Mouse (Mus musculus) heart, adult 2 months (tissue): ENCODE data around the gene Robo2. TPM values are rescaled to one million over a fixed set of nuclear protein-coding genes. Genes with fewer than 3 reads are reported as not detected.

Experiments used
- DNase-seq, 2 experiments: peaks; one replicate each; pipeline ENCODE4 v3.0.0; 2021
- H3K27ac ChIP-seq: fragments of 200-600 bp; 2 replicates; pipeline ENCODE4 v1.8.1; 2022
- H3K27me3 ChIP-seq: fragments of 200-500 bp; 2 replicates; pipeline ENCODE4 v1.6.1; 2012; ENCODE audit warnings: mild to moderate bottlenecking, low read length, inconsistent platforms, mixed read lengths; ENCODE audit not compliant: control insufficient read depth, insufficient read depth
- H3K36me3 ChIP-seq: fragments of 200-500 bp; 2 replicates; pipeline ENCODE4 v1.6.1; 2012; ENCODE audit warnings: low read length, inconsistent platforms; ENCODE audit not compliant: control insufficient read depth, insufficient read depth
- H3K4me1 ChIP-seq: fragments of 200-500 bp; 2 replicates; pipeline ENCODE4 v1.6.1; 2011; ENCODE audit warnings: low read length; ENCODE audit not compliant: control insufficient read depth, insufficient read depth
- H3K4me3 ChIP-seq: fragments of 200-600 bp; 2 replicates; pipeline ENCODE4 v1.8.1; 2022
- H3K79me2 ChIP-seq: fragments of 200-500 bp; replicated peaks from 2 replicates; pipeline ENCODE4 v1.6.1; 2012; ENCODE audit warnings: mild to moderate bottlenecking, inconsistent platforms, low read length, moderate library complexity, mixed read lengths; ENCODE audit not compliant: control insufficient read depth, insufficient read depth
- H3K9ac ChIP-seq: fragments of 200-500 bp; 2 replicates; pipeline ENCODE4 v1.6.1; 2012; ENCODE audit warnings: low read depth, mild to moderate bottlenecking, control low read depth, inconsistent platforms, low read length, mixed read lengths
- CTCF ChIP-seq: fragments of 200-600 bp; IDR thresholded peaks from 2 replicates; pipeline ENCODE4 v1.8.1; 2022; ENCODE audit warnings: antibody characterized with exemption, mild to moderate bottlenecking, moderate library complexity
- EP300 ChIP-seq: fragments of 200-500 bp; IDR thresholded peaks from 2 replicates; pipeline ENCODE4 v1.6.1; 2011; ENCODE audit warnings: low read depth, low read length, control low read depth; ENCODE audit not compliant: insufficient read depth
- POLR2A ChIP-seq: fragments of 200-500 bp; IDR thresholded peaks from 2 replicates; pipeline ENCODE4 v1.6.1; 2011; ENCODE audit warnings: mild to moderate bottlenecking, low read depth, low read length, control low read depth; ENCODE audit not compliant: insufficient read depth
- WGBS: fragments of 180-500 bp; shearing (Covaris S2); methylation state at CpG from one replicate; pipeline ENCODE4 v1.1.7; 2018; 5-methylcytosine and 5-hydroxymethylcytosine counted together
- intact Hi-C: fragments of 180-260 bp; cut with DNase I; formaldehyde crosslinking; loops from one replicate; pipeline ENCODE4 v1.15.1; 2025
- long read RNA-seq: library from polyadenylated mRNA; stranded (forward); transcript quantifications from one replicate; pipeline ENCODE4 v2.0.0, GENCODE M21; 2021
- polyA plus RNA-seq: library from polyadenylated mRNA; depleted of rRNA; stranded (reverse); fragments of >200 nt; gene quantifications from 2 replicates; pipeline ENCODE4 v1.2.3, GENCODE M21; 2012; rRNA removed
- total RNA-seq, 2 experiments: library from RNA; stranded (reverse); gene quantifications; 2 replicates each; pipeline ENCODE4 v1.2.3; 2021

Robo2 gene
- total RNA-seq (1 to 10 TPM in 1 of 2 experiments, under 1 TPM in 1; 0.39 to 1.0 TPM), polyA plus RNA-seq (0.70 and 1.1 TPM in 2 replicates)
- long read RNA-seq = 0 reads

GRCm38 (mm10) chr16:74411481-74412251 lies at the start of gene Robo2:
Gene Robo2, minus strand, starts transcription at chr16:74411825.
- TF ChIP-seq CTCF (no peak), EP300 (no peak), POLR2A (no peak)
- peak; percentile 57 to 68 for DNase-seq
- Histone ChIP-seq H3K27ac (no peak within 1 kb of the TSS), H3K27me3 (peaks cover 3% of the 10 kb centered on the region), H3K4me1 (peaks cover 2% of the 10 kb centered on the region), H3K36me3 (no peaks in the 10 kb centered on the region), H3K79me2 (no peaks in the 10 kb centered on the region), H3K9ac (0 out of 2 replicates have a peak within 1 kb of the TSS, but pooled peaks have one; percentile 11), H3K4me3 (peak within 1 kb of the TSS; percentile 45)
- intact Hi-C loops = loop anchor here (2.0 to 10.0 kb wide), 3 partner anchors 1057 to 1417 kb away; no protein-coding TSS in a partner anchor
- under 1% methylated on average over 43 of the region's 43 CpGs for WGBS

- Histone ChIP-seq H3K4me1 (no peaks in the 10 kb centered on the region), H3K27ac (no peak overlapping the region), H3K27me3 (no peaks in the 10 kb centered on the region), H3K4me3 (no peak overlapping the region), H3K9ac (no peak overlapping the region), H3K36me3 (no peaks in the 10 kb centered on the region), H3K79me2 (no peaks in the 10 kb centered on the region)
- intact Hi-C loops = no loop called here
- DNase-seq = no peak
- no peak for TF ChIP-seq POLR2A
- TF ChIP-seq EP300 = no peak
- no peak for TF ChIP-seq CTCF
- WGBS = 79% methylated on average over 3 of the region's 3 CpGs
These were observed 46.5 kb upstream of the Robo2 start for GRCm38 (mm10) chr16:74458138-74458537.

- TF ChIP-seq POLR2A = no peak
- TF ChIP-seq EP300 = no peak
- no peak for TF ChIP-seq CTCF
- no peak overlapping the region for H3K4me3 ChIP-seq
- no peaks in the 10 kb centered on the region for H3K4me1 ChIP-seq
- H3K27me3 ChIP-seq = no peaks in the 10 kb centered on the region
- no peak for DNase-seq
- WGBS = 83% methylated on average over 8 of the region's 8 CpGs
- no peak overlapping the region for H3K27ac ChIP-seq
- H3K79me2 ChIP-seq = no peaks in the 10 kb centered on the region
- intact Hi-C loops = no loop called here
- no peak overlapping the region for H3K9ac ChIP-seq
- no peaks in the 10 kb centered on the region for H3K36me3 ChIP-seq
These were observed 46.1 kb upstream of the Robo2 start for GRCm38 (mm10) chr16:74457736-74458135.

GRCm38 (mm10) chr16:74456808-74457470 lies 45.3 kb upstream of the Robo2 start:
- TF ChIP-seq EP300 (no peak), POLR2A (no peak), CTCF (no peak)
- H3K27ac ChIP-seq = no peak overlapping the region
- H3K9ac ChIP-seq = no peak overlapping the region
- no peaks in the 10 kb centered on the region for H3K79me2 ChIP-seq
- DNase-seq = no peak
- WGBS = 90% methylated on average over 5 of the region's 5 CpGs
- no peaks in the 10 kb centered on the region for H3K27me3 ChIP-seq
- intact Hi-C loops = no loop called here
- H3K4me3 ChIP-seq = no peak overlapping the region
- no peaks in the 10 kb centered on the region for H3K36me3 ChIP-seq
- no peaks in the 10 kb centered on the region for H3K4me1 ChIP-seq

- Histone ChIP-seq H3K9ac (no peak overlapping the region), H3K36me3 (no peaks in the 10 kb centered on the region), H3K4me1 (no peaks in the 10 kb centered on the region), H3K79me2 (no peaks in the 10 kb centered on the region), H3K4me3 (no peak overlapping the region), H3K27me3 (no peaks in the 10 kb centered on the region), H3K27ac (no peak overlapping the region)
- intact Hi-C loops = no loop called here
- no peak for TF ChIP-seq CTCF
- no peak for TF ChIP-seq EP300
- no peak for TF ChIP-seq POLR2A
- no peak for DNase-seq
- 39% methylated on average over 2 of the region's 2 CpGs for WGBS
These were observed 43.6 kb upstream of the Robo2 start for GRCm38 (mm10) chr16:74455179-74455578.

- H3K4me1 ChIP-seq = no peaks in the 10 kb centered on the region
- intact Hi-C loops = no loop called here
- DNase-seq = no peak
- H3K36me3 ChIP-seq = no peaks in the 10 kb centered on the region
- TF ChIP-seq EP300 (no peak), CTCF (no peak), POLR2A (no peak)
- H3K79me2 ChIP-seq = no peaks in the 10 kb centered on the region
- H3K27ac ChIP-seq = no peak overlapping the region
- H3K9ac ChIP-seq = no peak overlapping the region
- no peaks in the 10 kb centered on the region for H3K27me3 ChIP-seq
- 87% methylated on average over 4 of the region's 4 CpGs for WGBS
- H3K4me3 ChIP-seq = no peak overlapping the region
These were observed 36.4 kb upstream of the Robo2 start for GRCm38 (mm10) chr16:74448025-74448424.
